Mouse (Mus musculus) mouse embryonic stem cell (cell line): ENCODE measurements around the gene Snapc5.
"Not testable (repeated sequence)": the region's sequence is repeated elsewhere in the genome, so short reads cannot be mapped to it uniquely, and the experiment has no call there.

Experiments
- in situ Hi-C, 2 experiments: fragments of 300-500 bp; cut with MboI; formaldehyde crosslinking; loops; 1 replicate in 1 of 2; 3 replicates in 1 of 2; pipeline ENCODE4 v1.14.3; 2019 to 2020; ENCODE audit warnings: low sequenced_read_pairs in 2 of 2, low pct_unique_long_range_greater_than_20kb in 1 of 2, mixed read lengths in 1 of 2; ENCODE audit not compliant: unreplicated experiment in 1 of 2

Gene Snapc5

DNA sequence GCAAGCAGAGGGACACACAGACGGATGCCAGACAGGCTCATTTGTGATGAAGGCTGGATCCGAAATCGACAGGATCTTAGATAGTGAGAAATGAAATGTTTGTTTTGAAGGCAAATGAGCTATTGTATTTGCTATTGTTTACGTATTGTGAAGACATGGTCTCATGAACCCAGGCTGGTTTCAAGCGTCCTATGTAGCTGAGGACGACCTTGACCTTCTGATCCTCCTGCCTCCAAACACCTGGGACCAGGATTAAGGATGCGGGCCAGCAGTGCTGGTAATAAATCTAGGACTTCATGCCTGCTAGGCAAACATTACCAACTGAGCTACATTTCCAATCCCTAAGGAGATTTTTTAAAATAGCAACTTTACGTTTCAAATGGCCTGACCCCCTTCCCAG, 18.4 kb downstream of the Snapc5 start:
- in situ Hi-C loops = no loop called here

DNA sequence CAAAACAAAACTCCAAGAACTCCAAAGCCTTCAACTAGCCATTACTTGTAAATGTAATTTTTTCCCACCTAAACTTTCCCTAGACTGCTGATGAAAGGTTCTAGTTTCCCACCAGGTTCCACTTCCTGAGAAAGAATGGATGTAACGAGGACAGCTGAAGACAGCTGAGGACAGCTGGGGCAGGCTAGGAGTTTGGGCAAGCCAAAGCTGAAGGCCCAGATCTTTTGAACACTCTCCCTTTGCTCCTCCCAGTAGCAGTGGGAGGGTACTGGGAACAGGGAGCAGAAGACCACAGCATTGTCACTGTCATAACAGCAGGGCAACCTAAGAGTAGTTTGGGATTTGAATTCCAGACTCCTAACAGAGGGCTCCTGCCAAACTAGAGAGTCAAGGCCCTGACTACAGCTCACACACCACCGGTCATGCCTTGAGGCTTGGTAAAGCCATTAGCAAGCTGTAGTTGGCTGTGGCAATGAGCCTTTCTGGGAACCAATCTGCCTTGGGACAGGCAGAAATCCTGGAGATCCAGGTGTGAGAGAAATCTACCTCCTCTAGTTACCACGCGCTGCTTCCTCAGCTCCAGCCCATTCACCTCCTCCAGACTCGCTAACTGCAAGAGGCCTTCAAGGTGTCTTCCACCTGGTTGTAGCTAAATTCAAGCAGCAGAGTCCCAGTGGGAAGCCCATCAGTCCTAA, 19.1 kb downstream of the Snapc5 start:
- in situ Hi-C loops = no loop called here

DNA sequence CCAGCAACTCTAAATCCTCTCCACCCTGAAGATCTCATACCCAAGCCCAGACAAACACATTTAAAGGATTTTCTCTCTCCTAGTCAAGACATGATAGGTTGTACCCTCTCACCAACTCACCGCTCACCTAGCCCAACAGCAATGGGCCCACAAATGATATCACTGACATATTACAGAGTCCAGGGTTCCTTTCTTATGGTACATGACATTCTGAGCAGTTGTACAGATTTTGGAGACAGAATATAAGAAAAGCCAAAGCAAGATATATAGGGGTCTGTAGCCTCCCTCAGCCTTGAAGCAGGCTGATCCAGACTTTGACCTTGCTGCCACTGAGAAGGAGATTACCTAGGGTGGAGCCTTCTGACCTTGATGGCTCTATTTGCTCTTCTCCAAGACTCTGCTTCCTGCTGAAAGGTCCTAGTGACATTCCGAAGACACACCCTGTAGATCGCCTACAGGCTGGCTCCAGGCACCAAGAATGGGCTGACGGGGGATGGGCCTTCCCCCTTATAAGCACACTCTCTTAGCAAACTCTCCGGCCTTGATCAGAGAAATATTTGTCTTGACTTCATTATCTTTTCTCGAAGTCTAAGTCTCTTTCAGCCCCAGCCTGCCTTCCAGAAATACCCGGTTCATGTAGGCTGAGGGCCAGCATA, 19.8 kb downstream of the Snapc5 start:
- in situ Hi-C loops = not testable (repeated sequence)

DNA sequence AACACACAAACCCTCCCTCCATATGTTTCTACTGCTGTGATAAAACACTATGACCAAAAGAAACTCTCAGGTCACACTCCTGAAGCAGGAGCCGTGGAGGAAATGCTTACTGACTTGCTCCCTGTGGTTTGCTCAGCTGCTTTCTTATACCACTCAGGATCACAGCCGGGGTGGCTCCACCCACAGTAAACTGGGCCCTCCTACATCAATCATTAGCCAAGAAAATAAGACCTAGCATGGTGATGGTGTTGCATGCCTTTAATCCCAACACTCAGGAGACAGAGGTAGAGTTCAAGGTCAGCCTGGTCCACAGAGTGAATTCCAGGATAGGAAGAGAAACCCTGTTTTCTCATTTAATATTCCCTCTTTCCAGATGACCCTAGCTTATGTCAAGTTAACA, 20.8 kb downstream of the Snapc5 start:
- in situ Hi-C loops = no loop called here

DNA sequence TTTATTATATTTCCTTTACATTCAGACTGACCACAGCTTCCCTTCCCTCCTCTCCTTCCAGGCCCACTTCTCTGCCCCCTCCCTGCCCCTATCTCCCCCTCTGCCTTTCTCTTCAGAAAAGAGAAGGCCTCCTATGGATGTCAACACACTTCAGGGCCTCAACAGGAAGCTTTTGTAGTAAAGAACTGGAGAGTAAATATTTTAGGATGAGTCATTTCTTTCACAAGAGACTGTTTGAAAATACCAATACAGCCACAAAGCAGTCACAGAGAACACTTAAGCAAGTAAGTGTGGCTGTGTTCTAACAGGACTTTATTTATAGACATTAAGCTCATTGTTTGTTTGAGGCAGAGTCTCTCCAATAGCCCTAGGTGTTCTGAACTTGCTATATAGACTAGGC, 23.3 kb downstream of the Snapc5 start:
- in situ Hi-C loops = no loop called here

DNA sequence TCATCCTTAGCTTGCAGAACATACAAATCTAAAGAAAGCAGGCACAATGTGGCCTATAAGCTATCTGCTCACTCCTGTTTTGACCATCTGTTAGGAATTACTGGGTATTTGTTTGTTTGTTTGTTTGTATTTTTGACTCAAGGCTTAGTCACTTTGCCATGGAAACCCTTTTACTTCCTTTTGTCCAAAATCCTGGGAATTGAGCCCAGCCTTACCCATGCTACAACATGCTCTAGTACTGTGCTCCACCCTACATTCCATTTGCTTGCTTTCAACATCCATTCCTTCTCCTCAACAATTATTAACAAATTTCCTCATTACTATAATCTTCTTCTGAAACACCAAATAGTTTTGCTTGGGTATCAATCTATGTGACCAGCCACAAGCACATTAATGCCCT, 23.8 kb downstream of the Snapc5 start:
- in situ Hi-C loops = no loop called here

DNA sequence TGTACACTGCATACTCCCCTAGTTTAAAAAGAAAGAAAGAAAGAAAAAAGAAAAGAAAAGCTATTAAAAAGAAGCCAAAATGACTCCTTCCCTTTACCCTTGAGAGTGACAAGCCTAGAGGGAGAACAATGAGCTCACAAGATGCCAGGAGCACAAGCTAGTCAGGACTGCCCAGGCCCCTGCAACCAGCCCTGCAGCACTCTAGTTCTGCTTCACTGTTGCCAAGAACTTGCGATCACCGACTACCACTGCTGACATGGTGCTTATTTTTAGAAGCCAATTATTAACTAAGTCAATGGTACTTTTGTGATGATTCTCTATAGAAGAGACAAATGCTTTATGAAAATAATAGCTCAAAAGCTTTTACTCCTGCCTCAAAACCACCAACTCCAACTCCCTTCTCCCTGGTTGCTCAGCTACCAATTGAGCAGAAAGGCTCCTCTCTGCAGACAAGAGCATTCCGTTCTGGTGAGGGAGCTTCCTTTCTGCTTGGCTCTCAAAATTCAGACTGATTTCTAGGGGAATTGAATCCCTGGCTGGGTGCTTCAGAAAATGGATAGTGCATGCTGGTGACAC, 28.5 kb downstream of the Snapc5 start:
- in situ Hi-C loops = no loop called here

DNA sequence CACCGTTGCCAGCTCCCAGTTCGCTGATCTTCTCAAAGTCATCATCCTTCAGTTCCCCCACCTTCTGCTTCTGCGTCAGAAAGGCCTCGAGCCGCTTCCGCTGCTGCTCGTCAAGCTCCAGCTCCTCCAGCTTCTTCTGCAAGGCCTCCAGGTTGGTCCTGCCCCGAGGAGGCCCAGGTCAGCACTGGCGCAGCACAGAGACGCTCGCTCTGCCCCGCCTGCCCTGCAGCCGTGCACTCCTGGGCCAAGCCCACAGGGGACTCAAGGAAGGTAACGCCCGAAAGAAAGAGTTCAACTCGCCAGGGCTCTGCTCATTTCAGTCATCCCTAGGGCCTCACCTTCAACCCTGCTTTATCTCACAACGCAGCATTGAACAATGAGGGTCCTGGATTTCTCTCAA, 35.4 kb downstream of the Snapc5 start:
- in situ Hi-C loops = no loop called here

DNA sequence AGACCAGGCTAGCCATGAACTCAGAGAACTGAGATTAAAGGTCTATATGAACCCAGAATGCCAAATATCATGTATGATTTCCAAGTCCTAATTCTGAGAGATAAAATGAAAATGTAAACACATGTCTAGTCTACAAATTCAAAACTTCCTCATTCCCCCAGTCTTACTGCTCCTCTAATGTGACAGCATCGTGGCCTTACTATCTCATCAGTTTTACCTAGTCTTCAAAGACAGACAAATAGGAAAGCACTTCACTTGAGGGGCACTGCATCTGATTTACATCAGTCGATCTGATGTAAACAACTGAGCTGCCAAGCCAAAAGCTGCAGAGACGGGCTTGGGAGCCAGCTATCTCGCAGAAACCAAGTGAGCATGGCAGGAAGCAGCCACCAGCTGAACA, 37.0 kb downstream of the Snapc5 start:
- in situ Hi-C loops = no loop called here

DNA sequence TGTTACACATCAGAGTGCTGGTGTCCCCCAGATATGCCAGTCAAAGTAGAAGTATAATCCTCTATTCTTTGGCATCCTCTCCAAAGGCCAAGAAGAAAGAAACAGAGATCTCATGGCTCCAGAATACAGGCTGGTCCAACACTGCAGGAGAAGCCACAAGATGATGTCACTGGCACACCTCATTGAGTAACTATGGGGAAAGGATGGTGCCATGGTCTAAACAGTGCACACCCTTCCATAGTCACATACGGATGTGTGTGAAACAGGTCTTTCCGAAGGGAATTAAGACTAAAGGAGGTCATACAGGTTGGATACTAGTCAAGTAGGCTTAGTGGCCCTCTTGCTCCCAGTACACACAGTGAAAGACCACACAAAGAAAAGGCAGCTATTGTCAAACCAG, 37.6 kb downstream of the Snapc5 start:
- in situ Hi-C loops = no loop called here

DNA sequence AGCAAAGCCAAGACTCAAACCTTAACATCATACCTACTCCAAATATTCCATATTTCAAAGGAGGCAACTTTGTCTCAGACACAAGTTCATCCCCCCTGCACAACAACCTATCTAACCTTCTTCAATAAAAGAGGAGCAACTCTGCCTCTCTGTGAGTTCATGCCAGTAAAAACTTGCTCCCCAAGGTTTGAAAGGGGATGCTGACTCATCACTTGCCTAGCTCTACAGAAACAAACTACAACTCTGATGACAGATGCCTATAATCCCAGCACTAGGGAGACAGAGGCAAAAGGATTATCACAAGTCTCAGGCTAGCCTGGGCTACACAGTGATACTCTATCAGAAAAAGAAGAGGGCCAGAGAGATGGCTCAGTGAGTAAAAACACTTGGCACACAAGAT, 38.8 kb downstream of the Snapc5 start:
- in situ Hi-C loops = no loop called here

DNA sequence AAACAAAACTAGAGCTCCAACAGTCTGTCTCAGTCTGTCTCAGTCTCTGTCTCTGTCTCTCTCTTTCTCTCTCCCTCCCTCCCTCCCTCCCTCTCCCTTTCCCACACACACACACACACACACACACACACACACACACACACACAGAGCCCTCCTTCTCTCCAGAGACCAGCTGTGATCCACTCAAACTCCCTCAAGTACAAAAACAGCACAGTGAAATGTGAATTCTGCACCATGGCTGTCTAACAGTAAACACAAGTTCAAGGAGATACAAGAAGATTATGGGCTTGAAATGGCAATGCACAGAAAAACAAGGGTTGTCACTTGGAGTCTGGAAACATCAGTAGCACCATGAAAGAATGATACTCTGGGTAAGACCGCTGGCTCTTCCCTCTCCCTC, 40.2 kb downstream of the Snapc5 start:
- in situ Hi-C loops = no loop called here

DNA sequence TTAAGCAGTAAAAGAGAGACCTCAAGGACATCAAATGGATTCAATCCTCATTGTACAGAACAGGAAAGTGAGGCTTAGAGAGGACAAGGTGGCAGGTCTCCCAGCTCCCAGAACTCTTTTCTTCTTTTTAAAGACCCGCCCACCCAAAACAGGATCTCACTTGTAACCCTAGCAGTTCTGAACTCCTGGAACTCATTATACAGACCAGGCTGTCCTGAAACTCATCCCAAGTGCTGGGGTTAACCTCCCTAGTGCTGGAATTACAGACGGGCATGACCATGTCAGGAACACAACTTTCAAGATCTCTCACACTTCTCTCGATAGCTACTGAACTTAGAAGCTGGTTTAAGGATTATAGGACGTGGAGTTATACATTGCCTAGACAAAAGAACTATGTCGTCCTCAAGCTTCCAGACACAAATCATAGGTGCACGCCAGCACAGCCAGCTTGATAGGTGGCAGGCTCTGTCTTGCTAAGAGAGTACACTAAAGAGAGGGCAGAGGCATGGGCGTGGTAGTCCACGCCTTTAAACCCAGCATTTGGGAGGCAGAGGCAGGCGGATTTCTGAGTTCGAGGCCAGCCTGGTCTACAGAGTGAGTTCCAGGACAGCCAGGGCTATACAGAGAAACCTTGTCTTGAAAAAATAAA, 40.8 kb downstream of the Snapc5 start:
- in situ Hi-C loops = no loop called here

DNA sequence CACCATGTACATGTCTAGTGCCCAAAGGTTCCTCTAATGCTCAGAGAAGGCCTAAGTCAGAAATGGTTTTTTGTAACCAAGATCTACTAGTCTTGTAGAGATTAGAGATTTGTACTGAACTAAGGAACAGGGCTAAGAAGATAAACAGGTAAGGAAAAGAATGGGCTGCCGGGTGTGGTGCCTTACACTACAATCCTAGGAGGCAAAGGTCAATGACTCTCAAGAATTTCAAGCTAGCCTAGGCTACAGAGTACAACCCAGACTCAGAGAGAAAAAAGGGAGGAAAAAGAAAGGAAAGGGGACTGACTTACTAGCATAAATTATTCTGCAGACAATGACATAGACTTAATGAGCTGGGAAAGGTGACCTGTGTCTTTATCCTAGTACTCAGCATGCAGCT, 41.5 kb downstream of the Snapc5 start:
- in situ Hi-C loops = no loop called here

DNA sequence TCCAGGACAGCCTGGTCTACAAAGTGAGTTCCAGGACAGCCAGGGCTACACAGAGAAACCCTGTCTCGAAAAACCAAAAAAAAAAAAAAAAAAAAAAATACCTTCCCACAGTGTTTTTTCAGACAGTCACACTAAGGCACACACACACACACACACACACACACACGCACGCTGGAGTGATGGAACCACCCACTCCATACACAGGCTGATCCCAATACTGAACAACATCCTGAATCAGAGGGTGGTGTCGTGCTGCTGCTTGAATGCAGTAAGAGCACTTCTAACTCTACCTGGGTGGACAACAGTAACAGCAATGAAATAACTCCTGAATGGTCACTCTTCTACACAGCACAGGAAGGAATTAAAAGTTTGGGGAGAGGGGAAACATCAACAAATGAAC, 42.4 kb downstream of the Snapc5 start:
- in situ Hi-C loops = no loop called here

DNA sequence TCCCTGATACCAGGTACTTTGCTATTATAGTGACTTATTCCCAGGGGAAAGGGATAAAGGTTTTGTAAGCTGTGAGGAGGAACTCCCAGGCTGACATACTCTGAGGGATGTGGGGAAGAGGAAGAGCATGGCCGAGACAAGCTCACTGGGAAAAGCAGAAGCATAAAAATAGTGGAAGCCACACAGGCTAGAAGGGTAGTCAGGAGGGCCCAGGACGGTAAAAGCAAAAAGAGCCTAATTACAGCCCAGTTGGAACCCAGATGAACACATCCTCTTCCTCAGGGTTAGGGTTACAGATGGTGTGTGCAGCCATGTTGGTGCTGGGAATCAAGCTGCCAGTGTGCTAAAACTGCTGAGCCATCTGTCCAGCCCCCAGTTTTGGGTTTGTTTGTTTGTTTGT, 43.0 kb downstream of the Snapc5 start:
- in situ Hi-C loops = no loop called here

DNA sequence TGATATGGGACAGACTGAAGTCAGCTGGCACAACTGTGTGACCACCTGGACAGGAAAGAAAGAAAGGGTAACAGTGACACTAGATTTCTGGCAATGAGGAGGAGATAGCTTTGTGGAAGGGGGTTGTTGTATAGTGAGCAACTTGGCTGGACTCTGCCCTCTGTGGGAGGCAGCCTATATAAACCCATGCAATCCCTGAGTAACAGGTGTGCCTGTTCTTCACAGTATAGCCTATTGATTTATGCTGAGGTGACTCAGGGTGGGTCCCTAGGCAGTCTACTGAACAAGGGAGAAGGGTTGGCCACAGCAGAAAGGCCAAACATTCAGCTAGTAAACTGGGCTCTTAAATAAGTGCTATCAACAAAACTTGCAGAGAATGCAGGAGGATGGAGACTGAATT, 46.7 kb downstream of the Snapc5 start:
- in situ Hi-C loops = no loop called here

DNA sequence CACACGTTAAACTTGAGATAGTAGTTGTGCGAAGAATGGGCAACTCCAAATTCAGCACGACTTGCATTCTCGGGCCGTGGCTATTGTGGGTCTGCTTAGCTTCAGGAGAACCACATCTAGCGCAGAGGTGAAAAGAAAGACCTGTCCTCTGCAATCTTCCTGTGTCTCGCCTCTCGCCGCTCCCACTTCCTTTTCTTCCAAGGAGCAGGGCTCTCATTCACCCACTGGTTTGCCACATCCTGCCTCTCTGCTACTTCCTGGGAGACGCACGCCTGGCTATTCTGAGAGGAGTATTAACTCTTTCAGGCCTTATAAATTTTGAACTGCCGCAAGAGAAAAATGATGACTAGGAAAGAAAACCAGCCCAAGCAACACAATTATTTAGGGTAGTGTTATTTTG, 48.7 kb downstream of the Snapc5 start:
- in situ Hi-C loops = no loop called here

DNA sequence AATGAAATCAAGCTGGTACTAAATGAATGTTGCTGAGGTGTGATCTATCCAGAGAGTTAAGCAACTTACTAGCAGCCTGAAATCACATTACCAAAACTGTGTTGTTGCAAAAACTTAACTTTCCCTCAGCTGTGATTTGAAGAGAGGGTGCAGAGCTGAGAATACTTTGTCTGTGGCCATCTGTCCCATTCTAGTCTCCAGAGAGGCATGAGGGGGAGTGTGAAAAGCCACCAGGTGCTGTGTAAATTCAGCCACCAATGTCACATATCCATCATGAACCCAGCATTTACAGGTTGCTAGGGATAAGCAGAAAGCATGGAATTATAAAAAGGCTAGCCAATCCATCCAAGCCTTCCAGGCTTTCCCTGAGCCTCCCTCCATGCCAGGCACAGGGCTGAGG, 49.9 kb downstream of the Snapc5 start:
- in situ Hi-C loops = no loop called here

DNA sequence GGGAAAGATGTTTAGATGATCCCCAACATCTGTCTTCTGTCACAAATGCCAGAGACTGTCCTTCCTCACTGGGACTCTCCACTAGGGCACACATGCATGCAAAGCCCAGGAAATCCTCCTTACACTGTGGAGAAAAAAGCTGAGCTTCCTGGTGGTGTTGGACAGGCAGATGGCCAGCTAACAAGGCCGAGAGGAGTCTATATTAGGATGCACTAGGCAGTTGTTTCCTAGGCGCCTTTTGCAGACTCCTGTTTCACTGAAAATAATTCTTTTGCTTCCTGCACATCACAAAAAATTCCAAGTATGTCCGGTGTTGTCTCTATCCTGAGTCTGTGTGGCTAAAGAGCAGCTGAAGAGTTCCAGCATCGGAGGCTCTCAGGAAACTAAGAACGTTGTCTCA, 52.1 kb downstream of the Snapc5 start:
- in situ Hi-C loops = no loop called here
